Mouse (Mus musculus) 3T3-L1 (cell line): ENCODE measurements around the gene Atxn7l1.

Experiments used
- DNase-seq: peaks from one replicate; pipeline ENCODE4 v3.0.0-alpha.2; 2015; ENCODE audit warnings: low read depth, low spot score

Gene Atxn7l1

GRCm38 (mm10) chr12:33360729-33361128 lies 213.2 kb downstream of the Atxn7l1 start:
- DNase-seq: peak; percentile 58

GRCm38 (mm10) chr12:33364511-33364910 lies 217.0 kb downstream of the Atxn7l1 start:
- no peak for DNase-seq

DNA sequence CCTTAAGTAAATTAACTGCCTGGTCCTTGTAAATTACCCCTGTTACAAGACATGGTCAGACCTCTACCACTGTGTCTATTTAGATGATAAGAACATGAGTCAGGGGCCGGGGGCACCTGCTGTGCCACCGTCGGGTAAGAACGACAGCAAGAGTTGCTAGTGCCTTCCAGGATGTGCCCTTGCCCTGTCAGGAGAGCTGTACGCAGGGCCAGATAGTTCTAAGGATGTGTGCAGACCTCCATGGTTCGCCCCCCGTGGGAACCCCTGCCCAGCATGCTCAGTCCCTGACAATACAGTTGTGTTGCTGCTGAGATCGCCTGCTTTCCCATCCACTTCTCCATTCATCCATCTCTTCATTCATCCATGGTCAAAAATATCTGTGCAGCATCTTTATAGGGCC lies 217.6 kb downstream of the Atxn7l1 start:
- no peak for DNase-seq

DNA sequence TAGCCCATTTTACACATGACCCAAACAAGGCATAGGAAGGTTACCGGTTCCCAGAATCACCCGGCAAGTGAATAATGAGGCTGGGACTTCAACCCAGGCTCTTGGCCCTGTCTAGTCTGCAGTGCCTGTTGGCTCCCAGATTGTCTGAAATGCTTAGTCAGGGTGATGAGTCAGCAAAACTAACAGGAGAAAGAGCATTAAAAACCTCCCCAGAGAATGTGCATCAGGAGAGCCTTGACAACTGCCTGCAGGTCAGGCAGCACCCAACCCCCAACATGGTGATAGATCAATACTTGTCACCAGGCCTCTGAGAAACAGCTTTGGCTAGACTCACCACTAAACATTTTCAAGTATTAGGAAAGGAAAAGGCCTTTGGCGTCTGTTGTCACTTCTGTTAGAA lies 222.1 kb downstream of the Atxn7l1 start:
- peak; percentile 76 for DNase-seq

DNA sequence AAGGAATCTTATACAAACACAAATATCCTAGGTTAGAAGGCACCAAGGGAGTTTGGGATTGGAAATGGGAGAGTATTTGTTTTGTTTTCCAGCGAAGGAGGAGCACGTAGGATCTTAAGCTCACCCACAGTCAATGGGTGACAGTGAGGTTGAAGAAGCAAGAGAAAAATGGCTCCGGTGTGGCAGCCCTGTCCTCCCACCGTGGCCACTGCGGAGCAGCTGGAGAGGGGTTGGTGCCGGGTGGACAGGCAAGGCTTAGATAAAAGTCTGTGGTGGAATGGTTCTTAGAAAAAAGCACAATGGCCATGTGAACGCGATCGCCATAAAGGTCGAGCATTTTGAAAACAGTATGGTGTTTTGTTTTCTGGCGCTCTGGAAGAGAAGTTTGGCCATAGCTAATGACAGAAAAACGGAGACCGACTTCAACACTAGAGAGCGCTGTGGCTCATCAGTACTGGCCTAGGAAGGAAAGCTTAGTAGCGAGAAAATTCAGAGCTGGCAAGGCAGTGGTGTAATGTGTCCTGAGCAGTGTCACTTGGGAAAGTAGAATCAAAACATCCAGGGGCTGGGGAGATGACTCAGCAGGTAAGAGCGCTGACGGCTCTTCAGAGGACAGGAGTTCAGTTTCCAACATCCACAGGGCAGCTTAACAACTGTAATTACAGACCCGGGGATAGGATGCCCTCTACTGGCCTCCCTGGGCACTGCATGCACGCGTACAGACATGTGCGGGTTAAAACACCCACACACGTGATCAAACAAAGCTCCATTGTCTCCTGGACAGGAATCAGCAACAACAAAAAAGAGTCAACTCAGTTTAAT lies 232.3 kb downstream of the Atxn7l1 start:
- DNase-seq: peak; percentile 98

- DNase-seq: peak; percentile 85
These were observed 241.3 kb downstream of the Atxn7l1 start for GRCm38 (mm10) chr12:33388842-33389241.

- peak; percentile 79 for DNase-seq
These were observed 243.5 kb downstream of the Atxn7l1 start for GRCm38 (mm10) chr12:33390844-33391560.

DNA sequence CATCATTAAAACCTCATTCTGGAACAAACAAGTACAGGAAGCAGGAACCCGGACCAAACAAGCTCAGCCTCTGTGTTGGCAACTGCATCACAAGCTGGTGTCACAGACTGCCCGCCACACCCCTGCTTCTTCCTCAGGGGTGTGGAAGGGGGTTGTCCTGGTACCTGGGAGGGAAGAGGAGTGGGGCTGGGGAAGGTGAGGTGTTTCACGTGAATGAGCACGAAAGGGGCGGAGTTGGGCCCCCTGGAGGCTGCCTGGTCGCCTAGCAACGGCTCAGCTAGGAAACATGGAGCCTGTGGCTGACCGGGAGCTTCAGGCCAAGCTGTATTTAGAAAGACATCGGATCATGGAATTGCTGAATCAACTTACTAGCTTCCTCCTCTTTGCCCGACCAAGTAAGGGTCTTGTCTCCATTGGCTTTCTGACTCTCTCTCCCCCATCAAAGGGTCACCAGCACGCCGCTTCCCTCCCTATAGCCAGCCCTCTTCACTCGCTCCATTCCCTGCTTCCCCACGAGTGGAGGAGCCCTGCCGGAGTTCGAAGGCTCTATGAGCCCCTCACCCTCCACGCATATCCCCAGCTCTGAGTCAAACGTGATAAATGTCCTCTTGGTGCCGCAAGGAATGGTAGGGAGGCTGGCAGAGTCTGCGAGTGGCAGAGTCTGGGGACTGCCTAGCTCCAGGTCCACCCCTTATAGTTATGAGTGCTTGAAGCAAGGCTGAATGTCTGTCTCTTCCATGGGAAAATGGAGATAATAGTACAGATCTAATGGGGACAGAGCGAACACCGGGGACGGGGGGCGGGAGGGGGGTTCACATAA lies 247.5 kb downstream of the Atxn7l1 start, which contains the start of gene Efcab10:
Gene Efcab10 (plus strand): TSS at position 51 of the 820 bp plus-strand sequence.
- DNase-seq: no peak

- DNase-seq: no peak
These were observed 255.8 kb downstream of the Atxn7l1 start for GRCm38 (mm10) chr12:33403265-33403693.

GRCm38 (mm10) chr12:33404996-33405395 lies 257.5 kb downstream of the Atxn7l1 start:
- no peak for DNase-seq

DNA sequence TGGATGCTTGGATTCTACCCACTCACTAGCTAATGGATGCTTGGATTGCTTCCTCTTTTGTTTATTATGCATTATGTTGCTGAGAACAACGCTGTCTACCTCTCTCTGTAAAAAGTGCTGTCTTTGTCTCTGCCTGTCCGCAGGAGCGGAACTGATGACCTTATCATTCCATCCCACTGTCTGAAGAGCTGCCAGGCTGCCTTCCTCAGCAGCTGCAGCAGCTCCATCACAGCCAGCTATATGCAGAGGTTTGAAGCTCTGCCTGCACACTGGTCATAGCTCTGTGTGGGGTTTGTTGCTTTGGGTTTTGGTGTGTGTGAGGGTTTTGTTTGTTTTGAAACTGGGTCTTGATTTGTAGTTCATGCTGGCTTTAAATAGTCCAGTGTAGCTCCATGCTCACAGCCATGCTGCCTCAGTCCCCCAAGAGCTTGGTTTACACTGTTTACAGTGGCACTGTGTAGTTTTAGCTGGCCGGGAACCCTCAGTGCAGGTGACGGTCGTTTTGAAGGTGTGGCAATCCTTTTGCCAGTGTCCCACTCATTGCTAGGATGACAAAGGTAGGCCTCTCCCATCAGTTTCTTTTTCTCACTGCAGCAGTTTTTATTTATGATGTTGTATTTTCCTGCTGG lies 258.0 kb downstream of the Atxn7l1 start:
- DNase-seq: no peak

DNA sequence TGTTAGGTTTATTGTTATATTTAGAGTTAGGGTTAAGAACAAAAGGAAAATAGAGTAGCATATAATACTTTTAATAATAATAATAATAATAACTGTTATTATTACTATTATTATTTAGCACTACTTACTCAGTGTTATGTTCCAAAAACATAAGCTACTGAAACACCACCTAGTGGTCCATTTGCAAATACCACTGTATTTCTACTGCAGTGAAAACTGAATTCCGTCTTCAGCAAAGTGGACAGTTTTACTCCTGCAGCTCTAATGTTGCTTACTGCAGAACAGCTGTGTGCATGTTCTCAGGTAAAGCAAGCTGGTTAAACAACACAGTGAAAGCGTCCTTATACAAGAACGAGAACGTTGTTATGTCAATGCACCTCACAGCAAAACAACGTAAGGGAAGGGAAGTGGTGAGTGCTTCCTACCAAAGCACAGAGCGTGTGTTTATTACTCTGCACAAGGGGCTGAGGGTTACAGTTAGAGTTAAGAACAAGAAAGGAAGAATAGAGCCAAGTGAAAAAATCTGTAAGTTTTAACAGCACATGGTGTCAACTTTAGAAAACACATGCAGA lies 264.2 kb downstream of the Atxn7l1 start:
- DNase-seq: peak; percentile 40
